Mouse (Mus musculus) neural tube, embryonic 13.5 days (tissue): ENCODE data around the gene Gm14288. TPM values are rescaled to one million over a fixed set of nuclear protein-coding genes. Genes with fewer than 3 reads are reported as not detected.
"Not testable (repeated sequence)": the region's sequence is repeated elsewhere in the genome, so short reads cannot be mapped to it uniquely, and the experiment has no call there.

Experiments
- ATAC-seq: fragments of 200-750 bp; cut with Nextera tagmentation; 2 replicates; pipeline ENCODE4 v1.8.0; 2017; ENCODE audit warnings: low read depth, mild to moderate bottlenecking, moderate TSS enrichment, moderate library complexity
- H3K27ac ChIP-seq: fragments of 300-500 bp; sonication (generic); replicated peaks from 2 replicates; pipeline ENCODE4 v1.5.1; 2015; ENCODE audit warnings: moderate library complexity, mild to moderate bottlenecking, inconsistent platforms
- H3K27me3 ChIP-seq: fragments of 300-500 bp; sonication (generic); 2 replicates; pipeline ENCODE4 v1.6.1; 2015; ENCODE audit warnings: mild to moderate bottlenecking, inconsistent platforms
- H3K36me3 ChIP-seq: fragments of 300-500 bp; sonication (generic); 2 replicates; pipeline ENCODE4 v1.6.1; 2015; ENCODE audit warnings: mild to moderate bottlenecking, inconsistent platforms
- H3K4me1 ChIP-seq: fragments of 300-500 bp; sonication (generic); replicated peaks from 2 replicates; pipeline ENCODE4 v1.6.1; 2015; ENCODE audit warnings: inconsistent platforms
- H3K4me2 ChIP-seq: fragments of 300-500 bp; sonication (generic); 2 replicates; pipeline ENCODE4 v1.6.1; 2015; ENCODE audit warnings: inconsistent platforms, mild to moderate bottlenecking, moderate library complexity
- H3K4me3 ChIP-seq: fragments of 300-500 bp; sonication (generic); 2 replicates; pipeline ENCODE4 v1.5.1; 2015; ENCODE audit warnings: mild to moderate bottlenecking, inconsistent platforms
- H3K9ac ChIP-seq: fragments of 300-500 bp; sonication (generic); 2 replicates; pipeline ENCODE4 v1.6.1; 2015; ENCODE audit warnings: moderate library complexity, mild to moderate bottlenecking, inconsistent platforms
- H3K9me3 ChIP-seq: fragments of 300-500 bp; sonication (generic); 2 replicates; pipeline ENCODE4 v1.6.1; 2016; ENCODE audit warnings: inconsistent platforms
- WGBS: fragments of 180-500 bp; shearing (Covaris S2); methylation state at CpG from one replicate; pipeline ENCODE4 v1.1.7; 2015; 5-methylcytosine and 5-hydroxymethylcytosine counted together
- polyA plus RNA-seq: library from polyadenylated mRNA; unstranded; fragments of >200 nt; fragmentation: Nextera tagmentation; extraction: Ambion mirVana; gene quantifications from 2 replicates; pipeline ENCODE4 v1.2.1, GENCODE M21; 2015

Gm14288 gene
- polyA plus RNA-seq, result 2.1 and 2.8 TPM in 2 replicates

DNA sequence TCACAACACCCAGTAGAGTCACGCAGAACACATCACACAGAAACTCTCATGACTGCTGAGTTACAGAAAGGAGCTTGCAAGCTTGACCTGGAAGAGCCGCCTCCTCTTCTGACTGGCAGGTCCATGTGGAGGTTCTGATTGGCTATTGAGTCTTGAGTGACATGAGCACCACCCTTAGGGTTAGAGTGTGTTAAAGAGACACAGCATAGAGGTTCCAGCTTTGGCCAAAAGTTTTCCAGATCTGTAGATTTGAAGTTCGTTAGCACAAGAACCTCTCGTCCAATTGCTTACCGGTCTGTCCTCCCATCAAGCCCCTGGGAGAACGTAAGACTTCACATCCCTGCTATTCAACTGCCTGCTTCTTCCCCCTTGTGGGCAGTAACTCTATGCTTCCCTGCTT is at the start of gene Gm14288:
Gm14288 (minus strand) TSS at position 101 of the 400 bp plus-strand sequence.
- not testable (repeated sequence) for H3K9ac ChIP-seq, ATAC-seq, H3K27ac ChIP-seq, H3K27me3 ChIP-seq, H3K4me3 ChIP-seq, H3K36me3 ChIP-seq, H3K4me2 ChIP-seq, H3K9me3 ChIP-seq, H3K4me1 ChIP-seq
- no CpG with 5 or more reads among the region's 6 CpGs for WGBS

DNA sequence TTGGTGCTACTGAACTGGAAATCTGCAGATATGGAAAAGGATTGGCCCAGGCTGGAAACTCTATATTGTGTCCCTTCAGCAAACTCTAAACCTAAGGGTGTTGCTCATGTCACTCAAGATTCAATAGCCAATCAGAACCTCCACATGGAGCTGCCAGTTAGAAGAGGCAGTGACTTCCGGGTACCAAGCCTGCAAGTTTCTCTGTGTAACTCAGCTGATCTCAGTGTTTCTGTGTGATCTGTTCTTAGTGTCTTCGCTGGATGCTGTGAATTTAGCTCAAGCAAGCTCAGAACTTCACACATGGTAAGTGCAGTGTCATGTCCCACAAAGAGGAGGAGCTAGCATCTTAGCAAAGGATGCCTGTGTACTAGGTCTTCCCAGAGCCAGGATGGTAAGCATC is 59.7 kb downstream of the Gm14288 start, which contains the start of gene Gm2007:
Gm2007 (plus strand) TSS at position 301 of the 400 bp plus-strand sequence.
- no CpG with 5 or more reads among the region's 2 CpGs for whole genome bisulfite sequencing
- H3K4me3 ChIP-seq, H3K27me3 ChIP-seq, H3K4me2 ChIP-seq, H3K9me3 ChIP-seq, ATAC-seq, H3K4me1 ChIP-seq, H3K27ac ChIP-seq, H3K9ac ChIP-seq, H3K36me3 ChIP-seq: not testable (repeated sequence)

Other genes starting within 250 kb of the Gm14288 start
- not detected in 2 replicates for gene Gm11007, start 157.1 kb downstream of the Gm14288 start, polyA plus RNA-seq
- gene Zfp969, start 97.4 kb downstream of the Gm14288 start, polyA plus RNA-seq, result 4.2 and 12.1 TPM in 2 replicates
- not detected in 2 replicates for gene Gm2007, start 59.6 kb downstream of the Gm14288 start, polyA plus RNA-seq
- 30.4 and 31.5 TPM in 2 replicates for gene Gm6710, start 68.1 kb upstream of the Gm14288 start, polyA plus RNA-seq
- gene Zfp966, start 130.0 kb upstream of the Gm14288 start, polyA plus RNA-seq, result 1.4 and 2.4 TPM in 2 replicates
- gene Gm2026, start 164.2 kb upstream of the Gm14288 start, polyA plus RNA-seq, result 18.2 and 29.9 TPM in 2 replicates